Mouse (Mus musculus): Measurements from ENCODE around the gene Dhrs3.

DNA sequence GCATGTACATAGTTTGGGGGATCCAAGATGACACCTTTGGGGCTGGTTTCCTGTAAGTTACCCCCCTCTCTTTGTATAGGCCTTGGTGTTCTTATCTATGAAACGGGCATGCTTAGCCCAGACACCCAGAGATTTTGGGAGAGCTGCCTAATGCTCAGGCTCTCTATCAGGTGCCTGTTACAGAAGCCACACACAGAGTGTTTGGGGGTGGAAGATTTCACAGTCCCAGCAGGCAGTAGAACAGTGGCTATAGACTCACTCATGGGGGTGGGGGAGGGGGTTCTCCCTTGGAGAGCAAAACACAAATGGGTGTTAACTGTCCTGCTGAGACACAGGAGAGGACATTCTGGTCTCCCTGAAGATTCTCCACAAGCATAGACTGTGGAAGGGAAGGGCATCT lies 10.5 kb downstream of the Dhrs3 start:
- TF ChIP-seq POLR2A (IDR thresholded peaks at IDR 0.05; ENCODE audit: low read depth, low read length) (no peak), EP300 (IDR thresholded peaks at IDR 0.05; ENCODE audit: low read length) (no peak), CTCF (conservative IDR thresholded peaks at IDR 0.05 in 1 of 2, IDR thresholded peaks at IDR 0.05 in 1 of 2; ENCODE audit: low read depth in 2 of 2, low read length in 2 of 2) (no peak), SIN3A (IDR thresholded peaks at IDR 0.05; ENCODE audit: low read length) (no peak)
